Mouse (Mus musculus) small intestine, adult 2 months (tissue): ENCODE data around the gene Mapk1ip1l.

ENCODE experiments used
- CTCF ChIP-seq: fragments of 200-500 bp; IDR thresholded peaks from 2 replicates; pipeline ENCODE4 v1.5.1; 2012; ENCODE audit warnings: low read depth, mild to moderate bottlenecking, control low read depth, inconsistent platforms, low read length, moderate library complexity, mixed read lengths; ENCODE audit not compliant: insufficient replicate concordance, insufficient read length; ENCODE audit errors: extremely low read depth
- POLR2A ChIP-seq: fragments of 200-500 bp; IDR thresholded peaks from 2 replicates; pipeline ENCODE4 v1.6.1; 2012; ENCODE audit warnings: low read depth, mild to moderate bottlenecking, control low read depth, inconsistent platforms, low read length, moderate library complexity

DNA sequence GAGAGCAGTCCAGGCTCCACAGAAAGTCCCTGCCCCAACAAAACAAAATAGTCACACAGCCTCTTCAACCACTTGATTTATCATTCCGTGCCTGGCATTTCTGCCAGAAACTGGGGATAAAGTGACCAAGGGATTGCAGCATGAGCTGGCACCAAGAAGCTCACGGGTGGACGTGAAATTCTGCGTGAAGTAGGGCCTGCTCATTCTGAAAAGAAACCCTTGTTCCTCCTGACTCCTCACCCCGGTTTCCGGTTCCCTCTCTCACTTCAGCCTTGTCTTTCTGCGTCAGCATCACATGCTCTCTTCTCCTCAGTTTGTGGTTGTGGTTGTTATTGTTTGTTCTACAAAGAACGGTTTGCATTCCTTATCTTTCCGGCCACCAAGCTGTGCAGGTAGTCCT lies 63.8 kb downstream of the Mapk1ip1l start:
- TF ChIP-seq CTCF: no peak
- TF ChIP-seq POLR2A: no peak
